Mouse (Mus musculus): ENCODE data around the gene Cyp1b1. TPM values are rescaled to one million over a fixed set of nuclear protein-coding genes. Genes with fewer than 3 reads are reported as not detected.

The Cyp1b1 gene
- polyA plus RNA-seq, 1 experiment from 2014 or later: 5.1 TPM

DNA sequence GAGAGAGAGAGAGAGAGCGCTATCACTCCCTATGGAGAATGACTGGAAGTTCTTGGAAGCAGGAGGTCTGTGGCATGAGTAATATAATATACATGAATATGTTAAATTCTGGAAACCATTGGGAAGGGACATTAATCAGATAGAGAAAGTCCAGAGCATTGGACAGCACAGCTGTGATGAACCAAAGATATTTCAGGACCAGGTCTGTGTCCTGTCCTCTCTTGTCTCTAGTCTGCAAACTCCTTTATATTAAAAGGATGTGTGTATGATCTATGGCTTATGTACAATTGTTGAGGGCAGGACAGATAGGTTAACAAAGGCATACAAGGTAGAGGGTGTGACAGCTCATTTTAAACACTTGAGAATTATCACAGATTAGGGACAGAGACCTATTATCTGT is 28.6 kb upstream of the Cyp1b1 start:
- WGBS: 80% methylated on average over 1 of the region's 1 CpGs
- peaks cover 7% of the 10 kb centered on the region for H3K4me1 ChIP-seq (replicated peaks; ENCODE audit: control insufficient read depth, insufficient read depth, low read length)
- no peaks in the 10 kb centered on the region for H3K27me3 ChIP-seq (ENCODE audit: control insufficient read depth, insufficient read depth, low read depth, low read length)
- H3K4me3 ChIP-seq (ENCODE audit: low read length): no peak overlapping the region
- no peak for ATAC-seq (ENCODE audit: low read depth)
- no peak overlapping the region for H3K9ac ChIP-seq (ENCODE audit: low read length)
- no peak overlapping the region for H3K4me2 ChIP-seq (ENCODE audit: low read depth, low read length)
- H3K36me3 ChIP-seq (ENCODE audit: control insufficient read depth, insufficient read depth, low read length): no peaks in the 10 kb centered on the region
- H3K27ac ChIP-seq (ENCODE audit: low read length): no peak overlapping the region
- no peaks in the 10 kb centered on the region for H3K9me3 ChIP-seq (ENCODE audit: control insufficient read depth, low read length)

- H3K9ac ChIP-seq (ENCODE audit: low read length): no peak overlapping the region
- H3K36me3 ChIP-seq (ENCODE audit: control insufficient read depth, insufficient read depth, low read length): no peaks in the 10 kb centered on the region
- H3K4me1 ChIP-seq (replicated peaks; ENCODE audit: control insufficient read depth, insufficient read depth, low read length): peaks cover 7% of the 10 kb centered on the region
- H3K4me2 ChIP-seq (ENCODE audit: low read depth, low read length): no peak overlapping the region
- H3K27ac ChIP-seq (ENCODE audit: low read length): no peak overlapping the region
- WGBS: 67% methylated on average over 5 of the region's 5 CpGs
- ATAC-seq (ENCODE audit: low read depth): no peak
- no peak overlapping the region for H3K4me3 ChIP-seq (ENCODE audit: low read length)
- no peaks in the 10 kb centered on the region for H3K27me3 ChIP-seq (ENCODE audit: control insufficient read depth, insufficient read depth, low read depth, low read length)
- no peaks in the 10 kb centered on the region for H3K9me3 ChIP-seq (ENCODE audit: control insufficient read depth, low read length)
These were observed 27.8 kb upstream of the Cyp1b1 start for GRCm38 (mm10) chr17:79742635-79743034.

- Histone ChIP-seq H3K4me3 (ENCODE audit: low read length) (no peak overlapping the region), H3K36me3 (ENCODE audit: control insufficient read depth, insufficient read depth, low read length) (no peaks in the 10 kb centered on the region), H3K9me3 (ENCODE audit: control insufficient read depth, low read length) (no peaks in the 10 kb centered on the region), H3K4me1 (replicated peaks; ENCODE audit: control insufficient read depth, insufficient read depth, low read length) (peaks cover 3% of the 10 kb centered on the region; the same call in 1 of the 2 replicates), H3K9ac (ENCODE audit: low read length) (no peak overlapping the region), H3K27me3 (ENCODE audit: control insufficient read depth, insufficient read depth, low read depth, low read length) (no peaks in the 10 kb centered on the region), H3K27ac (ENCODE audit: low read length) (no peak overlapping the region), H3K4me2 (ENCODE audit: low read depth, low read length) (no peak overlapping the region)
- 46% methylated on average over 5 of the region's 5 CpGs for WGBS
- no peak for ATAC-seq (ENCODE audit: low read depth)
These were observed 24.1 kb upstream of the Cyp1b1 start for GRCm38 (mm10) chr17:79738847-79739498.

- H3K36me3 ChIP-seq (ENCODE audit: control insufficient read depth, insufficient read depth, low read length): no peaks in the 10 kb centered on the region
- no peak overlapping the region for H3K9ac ChIP-seq (ENCODE audit: low read length)
- peaks cover 3% of the 10 kb centered on the region; the same call in 1 of the 2 replicates for H3K4me1 ChIP-seq (replicated peaks; ENCODE audit: control insufficient read depth, insufficient read depth, low read length)
- H3K4me2 ChIP-seq (ENCODE audit: low read depth, low read length): no peak overlapping the region
- 68% methylated on average over 3 of the region's 3 CpGs for WGBS
- H3K9me3 ChIP-seq (ENCODE audit: control insufficient read depth, low read length): no peaks in the 10 kb centered on the region
- no peak for ATAC-seq (ENCODE audit: low read depth)
- H3K4me3 ChIP-seq (ENCODE audit: low read length): no peak overlapping the region
- no peaks in the 10 kb centered on the region for H3K27me3 ChIP-seq (ENCODE audit: control insufficient read depth, insufficient read depth, low read depth, low read length)
- H3K27ac ChIP-seq (ENCODE audit: low read length): no peak overlapping the region
These were observed 22.7 kb upstream of the Cyp1b1 start for GRCm38 (mm10) chr17:79737598-79737997.

GRCm38 (mm10) chr17:79733039-79733438 is 18.2 kb upstream of the Cyp1b1 start:
- Histone ChIP-seq H3K4me2 (ENCODE audit: low read depth, low read length) (no peak overlapping the region), H3K27me3 (ENCODE audit: control insufficient read depth, insufficient read depth, low read depth, low read length) (peaks cover 2% of the 10 kb centered on the region; the same call in 1 of the 2 replicates), H3K36me3 (ENCODE audit: control insufficient read depth, insufficient read depth, low read length) (no peaks in the 10 kb centered on the region), H3K4me3 (ENCODE audit: low read length) (no peak overlapping the region), H3K9me3 (ENCODE audit: control insufficient read depth, low read length) (no peaks in the 10 kb centered on the region), H3K9ac (ENCODE audit: low read length) (no peak overlapping the region), H3K27ac (ENCODE audit: low read length) (no peak overlapping the region), H3K4me1 (replicated peaks; ENCODE audit: control insufficient read depth, insufficient read depth, low read length) (peaks cover 14% of the 10 kb centered on the region)
- no peak for ATAC-seq (ENCODE audit: low read depth)
- 54% methylated on average over 4 of the region's 4 CpGs for WGBS

- H3K4me3 ChIP-seq (ENCODE audit: low read length): no peak overlapping the region
- no peaks in the 10 kb centered on the region for H3K36me3 ChIP-seq (ENCODE audit: control insufficient read depth, insufficient read depth, low read length)
- no peak overlapping the region for H3K27ac ChIP-seq (ENCODE audit: low read length)
- H3K9ac ChIP-seq (ENCODE audit: low read length): no peak overlapping the region
- peaks cover 2% of the 10 kb centered on the region; the same call in 1 of the 2 replicates for H3K27me3 ChIP-seq (ENCODE audit: control insufficient read depth, insufficient read depth, low read depth, low read length)
- H3K4me2 ChIP-seq (ENCODE audit: low read depth, low read length): no peak overlapping the region
- H3K4me1 ChIP-seq (replicated peaks; ENCODE audit: control insufficient read depth, insufficient read depth, low read length): peaks cover 14% of the 10 kb centered on the region
- whole genome bisulfite sequencing: 27% methylated on average over 8 of the region's 8 CpGs
- ATAC-seq (ENCODE audit: low read depth): no peak
- H3K9me3 ChIP-seq (ENCODE audit: control insufficient read depth, low read length): no peaks in the 10 kb centered on the region
These were observed 16.1 kb upstream of the Cyp1b1 start for GRCm38 (mm10) chr17:79730988-79731387.

GRCm38 (mm10) chr17:79728585-79729503 is 14.0 kb upstream of the Cyp1b1 start:
- Histone ChIP-seq H3K36me3 (ENCODE audit: control insufficient read depth, insufficient read depth, low read length) (no peaks in the 10 kb centered on the region), H3K4me1 (replicated peaks; ENCODE audit: control insufficient read depth, insufficient read depth, low read length) (peaks cover 14% of the 10 kb centered on the region), H3K4me3 (ENCODE audit: low read length) (peak overlapping the region; percentile 15), H3K27ac (ENCODE audit: low read length) (peak overlapping the region; percentile 7), H3K9me3 (ENCODE audit: control insufficient read depth, low read length) (no peaks in the 10 kb centered on the region), H3K27me3 (ENCODE audit: control insufficient read depth, insufficient read depth, low read depth, low read length) (peaks cover 2% of the 10 kb centered on the region; the same call in 1 of the 2 replicates), H3K4me2 (ENCODE audit: low read depth, low read length) (peak overlapping the region; percentile 42), H3K9ac (ENCODE audit: low read length) (0 out of 2 replicates have a peak overlapping the region, but pooled peaks have one; percentile 3)
- 13% methylated on average over 16 of the region's 16 CpGs for WGBS
- ATAC-seq (ENCODE audit: low read depth): peak; percentile 60

GRCm38 (mm10) chr17:79728053-79728584 is 13.3 kb upstream of the Cyp1b1 start:
- Histone ChIP-seq H3K36me3 (ENCODE audit: control insufficient read depth, insufficient read depth, low read length) (no peaks in the 10 kb centered on the region), H3K9ac (ENCODE audit: low read length) (no peak overlapping the region), H3K4me2 (ENCODE audit: low read depth, low read length) (peak overlapping the region; percentile 42), H3K4me3 (ENCODE audit: low read length) (peak overlapping the region; percentile 15), H3K9me3 (ENCODE audit: control insufficient read depth, low read length) (no peaks in the 10 kb centered on the region), H3K27me3 (ENCODE audit: control insufficient read depth, insufficient read depth, low read depth, low read length) (peaks cover 2% of the 10 kb centered on the region; the same call in 1 of the 2 replicates), H3K4me1 (replicated peaks; ENCODE audit: control insufficient read depth, insufficient read depth, low read length) (peaks cover 14% of the 10 kb centered on the region), H3K27ac (ENCODE audit: low read length) (no peak overlapping the region)
- 17% methylated on average over 14 of the region's 14 CpGs for WGBS
- ATAC-seq (ENCODE audit: low read depth): 0 out of 2 replicates have a peak, but pooled peaks have one; percentile 15

DNA sequence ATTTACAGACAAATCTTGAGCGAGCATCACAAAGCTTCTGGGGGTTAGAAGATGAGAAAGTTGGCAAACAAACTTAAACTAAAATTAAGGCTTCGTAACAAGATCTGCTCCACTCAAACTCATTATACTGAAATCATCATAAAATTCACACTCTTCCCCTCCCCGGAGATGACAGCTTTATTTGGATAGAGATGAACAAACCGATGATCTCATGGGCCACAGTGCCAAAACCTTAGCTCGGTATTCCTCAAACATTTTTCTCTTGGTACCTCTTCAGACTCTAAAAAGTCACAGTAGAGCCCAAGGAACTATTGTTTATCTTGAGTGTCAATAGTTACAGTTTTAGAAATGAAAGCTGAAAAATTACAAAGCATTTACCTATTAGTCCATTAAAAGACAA is 11.8 kb upstream of the Cyp1b1 start:
- Histone ChIP-seq H3K36me3 (ENCODE audit: control insufficient read depth, insufficient read depth, low read length) (no peaks in the 10 kb centered on the region), H3K9me3 (ENCODE audit: control insufficient read depth, low read length) (no peaks in the 10 kb centered on the region), H3K4me1 (replicated peaks; ENCODE audit: control insufficient read depth, insufficient read depth, low read length) (peaks cover 14% of the 10 kb centered on the region), H3K27ac (ENCODE audit: low read length) (no peak overlapping the region), H3K4me2 (ENCODE audit: low read depth, low read length) (no peak overlapping the region), H3K9ac (ENCODE audit: low read length) (no peak overlapping the region), H3K4me3 (ENCODE audit: low read length) (no peak overlapping the region), H3K27me3 (ENCODE audit: control insufficient read depth, insufficient read depth, low read depth, low read length) (peaks cover 2% of the 10 kb centered on the region; the same call in 1 of the 2 replicates)
- no peak for ATAC-seq (ENCODE audit: low read depth)
- WGBS: 71% methylated on average over 5 of the region's 5 CpGs
